Mouse (Mus musculus) brain, embryonic 14.5 days (tissue): Measurements from ENCODE around the gene Gm21987.

Experiments
- CTCF ChIP-seq: fragments of 200-500 bp; IDR thresholded peaks from 2 replicates; pipeline ENCODE4 v1.5.1; 2012; ENCODE audit warnings: inconsistent platforms, mild to moderate bottlenecking, moderate library complexity, borderline replicate concordance; ENCODE audit not compliant: insufficient read depth, insufficient read length; ENCODE audit errors: extremely low read depth
- POLR2A ChIP-seq: fragments of 200-500 bp; IDR thresholded peaks from 2 replicates; pipeline ENCODE4 v1.6.1; 2012; ENCODE audit warnings: mild to moderate bottlenecking, inconsistent platforms, borderline replicate concordance; ENCODE audit not compliant: poor library complexity, insufficient read depth, insufficient read length, severe bottlenecking; ENCODE audit errors: extremely low read depth

DNA sequence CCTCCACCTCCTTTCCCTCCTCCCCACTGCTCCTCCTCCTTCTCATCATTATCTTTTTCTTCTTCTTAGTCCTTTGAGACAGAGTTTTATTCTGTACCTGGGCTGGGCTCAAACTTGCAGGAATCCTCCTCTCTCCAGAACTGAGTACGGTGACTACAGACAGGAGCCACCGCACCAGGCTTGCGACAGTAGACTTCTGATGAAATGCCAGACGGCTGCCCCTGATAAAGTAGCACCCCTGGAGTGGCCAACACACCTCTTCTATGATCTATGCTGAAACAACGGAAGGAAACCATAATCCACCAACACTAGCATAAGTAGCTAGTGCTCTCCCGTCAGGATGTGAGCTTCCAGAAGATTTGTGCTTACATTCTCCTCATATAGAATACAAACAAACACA, 40.5 kb downstream of the Gm21987 start:
- TF ChIP-seq CTCF (no peak), POLR2A (no peak)
